Mouse (Mus musculus): Measurements from ENCODE around the gene Fgfr2.

Fgfr2 gene

DNA sequence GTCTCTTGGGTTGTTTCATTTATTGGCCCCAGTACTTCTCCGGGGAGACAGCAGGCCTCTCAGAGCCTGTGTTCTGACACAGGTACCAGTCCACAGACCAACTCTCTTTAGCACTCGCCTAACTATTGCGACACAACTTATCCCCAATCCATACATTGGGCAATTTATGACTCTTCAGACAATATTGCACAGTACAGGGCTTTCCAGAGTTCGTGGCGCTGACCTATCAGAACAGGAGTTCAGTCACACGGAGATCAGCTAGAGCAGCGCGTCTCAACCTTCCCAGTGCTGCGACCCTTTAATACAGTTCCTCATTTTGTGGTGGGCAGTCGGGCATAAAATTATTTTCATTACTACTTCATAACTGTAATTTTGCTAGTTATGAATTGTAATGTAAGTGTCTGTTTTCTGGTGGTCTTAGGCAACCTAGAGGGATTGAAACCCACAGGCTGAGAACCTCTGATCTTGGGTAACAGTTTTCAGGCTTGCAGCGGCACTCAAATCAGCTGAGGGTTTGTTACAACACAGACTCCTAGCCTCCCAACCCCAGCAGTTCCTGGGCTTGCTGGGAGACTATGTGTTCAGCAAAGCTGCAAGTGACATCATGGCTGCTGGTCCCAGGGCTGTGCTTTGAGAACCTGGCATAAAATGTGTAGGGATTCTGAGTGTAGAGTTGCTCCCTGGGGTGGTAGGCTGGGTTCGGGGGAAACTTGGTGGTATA is 2283.6 kb downstream of the Fgfr2 start:
- DNase-seq = no peak

DNA sequence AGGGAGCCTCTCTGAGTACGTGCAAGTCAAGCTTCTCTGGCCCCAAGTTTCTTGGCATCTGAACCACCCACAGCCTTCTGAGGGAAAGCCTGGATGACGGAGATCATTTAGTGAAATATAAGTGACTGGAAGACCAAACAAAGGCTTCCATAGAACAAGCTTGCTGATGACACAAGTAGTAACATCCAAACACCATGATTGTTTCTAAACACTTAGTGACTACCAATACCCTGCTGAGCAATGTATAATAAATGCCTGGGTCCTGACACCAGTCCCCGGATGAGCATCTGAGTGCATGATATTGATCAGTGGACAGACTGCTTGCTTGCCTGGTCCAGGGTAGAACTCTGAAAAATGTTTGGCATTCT is 2284.5 kb downstream of the Fgfr2 start:
- no peak for DNase-seq

DNA sequence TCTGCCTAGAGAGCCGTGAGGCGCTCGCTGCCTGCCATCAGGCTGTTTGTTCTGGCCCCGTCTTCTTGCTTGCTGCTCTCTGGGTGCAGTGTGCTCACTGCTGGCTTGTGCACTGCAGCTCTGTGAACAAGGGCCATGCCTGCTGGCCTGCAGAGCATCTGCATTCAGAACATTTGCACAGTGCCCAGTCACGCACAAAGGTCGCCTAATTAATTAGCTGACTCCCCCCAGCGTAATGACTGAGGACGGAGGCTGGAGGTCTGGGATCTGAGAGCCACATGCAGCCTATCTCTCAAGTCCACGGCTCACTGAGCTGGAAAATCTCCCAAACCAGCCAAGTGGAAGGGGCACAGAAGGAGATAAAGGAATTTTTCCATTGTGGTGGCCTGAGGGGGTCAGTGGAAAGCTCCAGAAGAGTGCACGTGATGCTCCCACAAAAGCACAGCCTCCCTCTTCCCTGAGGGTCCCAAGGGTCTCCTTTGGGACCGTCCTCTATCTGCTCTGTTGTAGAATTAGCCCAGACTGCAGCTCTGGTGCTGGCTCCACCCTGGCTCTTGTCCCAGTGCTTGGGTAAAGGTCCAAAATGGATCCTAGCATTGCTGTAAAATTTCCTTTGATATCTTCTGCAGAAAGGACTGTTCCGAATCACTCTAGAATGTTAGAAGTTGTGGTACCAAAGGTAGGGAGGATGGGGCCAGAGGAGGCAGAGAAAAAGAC is 2285.1 kb downstream of the Fgfr2 start:
- peak; percentile 81 for DNase-seq

DNA sequence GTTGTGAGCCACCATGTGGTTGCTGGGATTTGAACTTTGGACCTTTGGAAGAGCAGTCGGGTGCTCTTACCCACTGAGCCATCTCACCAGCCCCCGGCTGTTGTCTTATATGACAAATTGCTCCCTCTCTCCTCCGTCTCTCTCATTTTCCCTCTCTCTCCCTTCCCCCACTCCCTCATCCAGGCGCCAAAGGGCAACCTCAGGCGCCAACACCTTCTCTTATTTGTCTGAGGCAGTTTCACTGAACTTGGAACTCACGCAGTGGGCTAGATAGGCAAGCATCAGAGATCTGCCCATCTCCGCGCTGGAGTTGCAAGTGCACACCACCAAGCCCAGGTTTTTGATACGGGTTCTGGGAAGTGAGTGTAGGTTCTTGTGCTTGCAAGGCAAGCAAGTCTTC is 2287.1 kb downstream of the Fgfr2 start:
- no peak for DNase-seq

DNA sequence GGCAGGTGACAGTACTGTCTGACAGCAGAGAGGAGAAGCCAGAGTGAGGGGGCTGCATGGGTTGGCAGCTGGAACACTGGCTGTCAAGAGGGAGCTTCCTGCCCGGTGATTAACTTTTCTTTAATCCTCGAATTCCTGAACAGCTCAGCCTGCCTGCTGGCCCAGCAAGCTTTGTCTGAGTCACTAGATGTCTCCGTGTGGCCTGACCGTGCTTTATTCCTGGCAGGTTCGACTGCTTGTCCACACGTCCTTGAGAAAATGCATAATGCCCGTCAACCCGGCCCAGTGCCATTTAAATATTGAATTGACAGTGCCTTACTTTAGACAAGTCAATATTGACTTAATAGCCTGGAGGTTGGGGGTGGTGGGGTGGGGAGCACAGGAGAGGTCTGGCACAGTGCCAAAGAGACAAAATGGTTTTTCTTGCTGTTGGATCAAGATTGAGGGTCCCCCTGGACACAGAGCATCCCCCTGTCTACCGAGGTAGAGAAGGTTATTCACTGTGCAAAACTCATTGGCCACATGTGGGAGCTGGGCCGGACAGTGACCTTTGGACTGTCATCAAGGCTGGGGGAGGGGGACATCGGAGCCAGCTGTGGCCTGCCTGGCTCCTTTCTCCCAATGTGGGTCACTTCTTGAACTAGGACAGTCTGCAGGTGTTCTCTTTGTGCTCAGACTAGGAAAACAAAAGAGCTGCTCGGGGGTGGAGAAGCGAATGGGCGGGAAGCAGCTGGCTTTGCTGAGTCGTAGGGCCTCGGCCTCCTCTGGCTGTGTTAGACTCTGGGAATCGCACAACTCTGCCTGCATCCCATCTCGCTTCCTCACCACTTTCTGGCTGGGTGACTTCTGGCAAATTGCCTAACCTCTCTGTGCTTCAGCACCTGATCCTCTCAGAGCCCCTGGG is 2287.9 kb downstream of the Fgfr2 start:
- peak; percentile 34 for DNase-seq

DNA sequence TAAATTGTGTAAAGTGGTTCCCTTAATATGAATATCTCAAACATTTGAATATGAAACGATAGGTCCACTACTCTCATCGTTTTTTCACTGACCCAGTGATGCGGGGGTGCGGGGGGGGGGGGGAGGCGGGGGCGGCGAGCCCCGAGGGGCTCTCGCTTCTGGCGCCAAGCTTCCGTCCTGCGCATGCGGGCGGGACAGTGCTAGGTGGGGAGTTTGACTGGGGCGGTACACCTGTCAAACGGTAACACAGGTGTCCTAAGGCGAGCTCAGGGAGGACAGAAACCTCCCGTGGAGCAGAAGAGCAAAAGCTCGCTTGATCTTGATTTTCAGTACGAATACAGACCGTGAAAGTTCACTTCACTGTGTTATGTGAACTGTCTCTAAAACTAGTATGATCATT is 2288.9 kb downstream of the Fgfr2 start:
- no peak for DNase-seq

DNA sequence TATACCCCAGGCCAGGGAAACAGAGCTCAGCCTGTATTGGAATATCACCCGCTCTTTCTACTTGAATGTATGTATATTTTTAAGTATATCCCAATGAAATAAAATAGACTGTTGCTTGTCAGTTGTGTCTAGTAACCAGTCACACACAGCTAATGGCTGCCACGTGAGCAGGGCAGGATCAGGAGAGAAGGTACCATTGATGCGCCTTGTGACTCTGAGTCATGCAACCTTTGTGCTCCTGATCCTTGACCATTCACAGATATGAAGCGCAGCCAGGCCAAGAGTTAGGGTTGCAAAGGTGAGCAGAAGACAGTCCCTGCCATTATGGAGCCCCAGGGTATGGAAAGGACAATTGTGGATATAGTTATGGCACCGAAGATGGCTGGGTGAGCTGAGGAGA is 2291.6 kb downstream of the Fgfr2 start:
- no peak for DNase-seq

DNA sequence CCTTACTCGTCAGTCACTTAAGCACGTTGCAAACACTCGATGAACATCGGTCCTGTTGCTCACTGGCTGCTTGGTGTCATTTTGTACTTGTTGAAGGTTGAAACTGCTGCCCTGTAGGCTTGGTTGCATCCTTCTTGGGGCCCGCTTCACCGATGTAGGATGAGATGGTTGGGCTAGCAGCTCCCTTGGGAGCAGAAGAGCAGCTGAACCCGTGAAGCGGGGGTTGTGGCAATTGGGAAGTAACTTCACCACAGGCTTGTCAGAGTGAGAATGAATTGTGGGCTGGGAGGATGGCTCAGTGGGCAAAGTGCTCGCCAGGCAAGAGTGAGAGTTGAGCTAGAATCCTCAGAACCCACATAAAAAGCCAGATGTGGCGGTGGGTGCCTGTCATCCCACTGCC is 2294.7 kb downstream of the Fgfr2 start:
- DNase-seq = no peak

DNA sequence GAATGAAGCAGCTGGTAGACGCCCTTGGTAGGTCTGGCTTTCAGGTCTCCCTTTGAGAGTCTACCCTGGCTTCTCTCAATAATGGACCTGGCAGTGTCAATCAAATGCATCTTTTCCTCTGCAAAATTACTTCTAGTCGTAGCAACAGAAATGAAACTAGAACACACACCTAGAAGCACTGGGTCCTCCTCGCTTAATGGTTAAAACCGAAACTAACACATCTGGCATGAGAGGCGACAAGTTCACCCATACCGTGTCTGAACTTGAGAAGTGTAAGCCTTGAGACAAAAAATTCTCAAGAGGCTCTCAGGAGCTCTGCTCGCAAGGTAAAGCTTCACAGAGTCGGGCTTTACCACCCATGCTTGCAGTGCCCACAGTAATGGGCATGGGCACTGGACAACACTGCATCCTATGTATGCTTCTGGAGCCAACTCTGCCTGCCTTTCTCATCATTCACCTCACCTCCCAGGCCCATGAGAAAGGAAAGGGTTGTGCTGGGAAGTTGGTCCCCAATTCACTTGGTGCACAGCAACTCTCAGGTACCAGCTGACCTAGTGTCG is 2295.2 kb downstream of the Fgfr2 start:
- DNase-seq = no peak

DNA sequence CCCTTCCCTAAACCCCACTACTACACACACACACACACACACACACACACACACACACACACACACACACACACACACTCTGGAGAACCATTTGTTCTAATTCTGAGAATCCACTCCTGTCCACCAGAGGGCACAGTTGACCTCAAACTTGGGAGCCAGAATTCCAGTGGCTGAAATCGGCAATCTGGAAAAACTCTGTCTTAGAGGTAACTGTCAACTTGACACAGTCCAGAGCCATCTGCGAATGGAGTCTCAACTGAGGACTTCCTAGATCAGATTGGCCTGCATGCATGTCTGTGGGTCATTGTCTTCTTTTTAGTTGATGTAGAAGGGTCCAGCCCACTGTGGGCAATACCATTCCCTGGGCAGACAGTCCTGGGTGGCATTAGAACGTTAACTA is 2295.7 kb downstream of the Fgfr2 start:
- DNase-seq = peak; percentile 50

DNA sequence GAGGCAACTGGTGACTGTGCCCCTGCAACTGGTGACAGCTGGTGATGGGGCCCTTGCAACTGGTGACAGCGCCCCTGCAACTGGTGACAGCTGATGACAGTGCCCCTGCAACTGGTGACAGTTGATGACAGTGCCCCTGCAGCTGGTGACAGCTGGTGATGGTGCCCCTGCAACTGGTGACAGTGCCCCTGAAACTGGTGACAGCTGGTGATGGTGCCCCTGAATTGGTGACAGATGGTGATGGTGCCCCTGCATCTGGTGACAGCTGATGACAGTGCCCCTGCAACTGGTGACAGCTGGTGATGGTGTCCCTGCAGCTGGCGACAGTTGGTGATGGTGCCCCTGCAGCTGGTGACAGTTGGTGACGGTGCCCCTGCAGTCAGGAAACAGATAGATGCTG is 2296.8 kb downstream of the Fgfr2 start:
- no peak for DNase-seq

DNA sequence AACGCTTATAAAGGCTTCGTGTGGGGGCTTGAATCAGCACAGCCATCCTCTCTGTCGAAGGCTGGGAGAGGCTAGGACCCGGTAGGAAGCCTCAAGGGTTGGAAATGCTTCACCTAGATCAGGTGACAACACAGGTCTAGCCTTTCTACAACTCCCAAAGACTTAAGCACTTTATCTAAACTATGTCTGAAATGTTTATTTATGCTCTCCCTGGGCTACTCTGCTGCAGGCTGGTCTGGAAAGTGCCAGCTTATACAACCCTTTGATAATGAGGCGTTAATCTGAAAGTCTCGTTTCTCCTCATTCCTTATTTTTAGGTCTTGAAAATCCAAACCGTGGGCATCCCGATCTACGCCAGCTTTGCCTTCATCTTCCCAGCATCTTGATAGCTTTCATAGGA is 2299.2 kb downstream of the Fgfr2 start:
- DNase-seq = no peak

DNA sequence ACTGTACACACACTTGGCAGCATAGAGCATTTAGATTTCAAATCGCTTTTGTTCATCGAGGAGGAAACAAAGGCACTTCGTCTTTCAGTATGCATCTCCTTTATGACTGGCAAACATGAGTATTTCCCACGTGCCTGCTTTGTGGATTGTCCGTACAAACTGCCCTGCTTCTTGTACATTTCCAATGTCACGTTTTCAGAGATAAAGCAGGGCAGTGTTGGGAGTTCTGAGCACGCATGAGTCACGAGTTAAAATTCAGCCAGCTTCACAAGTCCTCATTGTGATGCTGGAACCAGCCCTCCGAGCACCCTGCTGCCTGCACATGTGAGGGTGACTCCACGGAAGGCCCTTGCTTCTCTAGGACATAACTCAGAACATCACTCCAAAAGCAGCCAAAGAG is 2303.5 kb downstream of the Fgfr2 start:
- DNase-seq = no peak

DNA sequence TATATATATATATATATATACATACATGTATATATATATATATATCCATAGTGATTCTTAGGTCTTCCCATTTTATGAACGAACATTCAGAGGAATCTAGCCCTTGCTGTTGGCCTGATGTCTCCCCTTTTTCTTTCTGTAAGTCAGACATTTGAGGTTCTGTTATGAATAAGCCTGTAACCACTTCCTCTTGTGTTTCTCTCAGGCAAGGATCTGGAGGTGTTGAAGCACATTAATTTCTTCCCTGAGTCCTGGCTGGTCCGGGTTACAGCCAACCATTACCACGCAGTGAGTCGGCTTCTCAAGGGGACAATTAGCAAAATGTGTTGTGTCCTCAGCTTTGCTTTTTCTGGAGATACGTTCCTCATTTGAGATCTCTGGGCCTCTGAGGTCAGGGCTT is 2304.3 kb downstream of the Fgfr2 start:
- DNase-seq = no peak

DNA sequence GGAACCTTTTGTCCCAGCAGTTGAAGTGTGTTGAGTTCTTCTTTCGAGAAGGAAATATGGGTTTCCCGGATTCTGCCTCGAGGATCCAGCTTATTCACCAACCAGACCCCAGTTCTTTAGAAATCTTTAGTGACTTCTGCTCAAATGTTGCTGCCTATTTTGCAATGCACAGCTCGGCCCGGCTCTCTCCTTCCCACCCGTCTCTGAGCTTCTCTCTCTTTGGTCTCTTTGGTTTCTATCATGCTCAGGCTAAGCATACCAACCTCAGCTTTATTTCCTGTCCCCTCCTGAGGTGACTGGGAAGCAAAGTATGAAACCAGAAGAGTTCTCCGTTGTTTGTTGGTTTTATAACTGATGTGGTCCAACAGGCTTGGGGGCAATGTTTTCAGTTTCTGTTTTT is 2306.9 kb downstream of the Fgfr2 start:
- DNase-seq = no peak

DNA sequence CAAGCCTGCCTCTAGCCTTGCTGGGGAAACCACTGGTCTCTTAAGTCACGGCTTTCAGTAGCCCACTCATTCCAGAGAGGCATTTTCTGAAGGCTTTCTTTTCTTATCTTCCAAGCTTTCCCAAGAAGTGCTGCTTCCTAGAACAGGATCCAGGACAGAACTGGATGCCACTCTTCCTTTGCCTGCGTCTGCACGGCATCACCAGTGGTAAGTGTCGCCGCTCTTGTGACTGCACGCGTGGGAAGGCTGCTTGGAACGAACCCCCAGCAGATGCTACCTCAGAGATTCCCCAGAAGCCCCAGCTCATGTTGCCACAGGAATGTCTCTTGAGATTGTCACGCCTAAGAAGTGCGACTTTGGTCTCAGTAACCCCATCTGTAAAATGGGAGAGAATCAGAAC is 2307.5 kb downstream of the Fgfr2 start:
- no peak for DNase-seq

DNA sequence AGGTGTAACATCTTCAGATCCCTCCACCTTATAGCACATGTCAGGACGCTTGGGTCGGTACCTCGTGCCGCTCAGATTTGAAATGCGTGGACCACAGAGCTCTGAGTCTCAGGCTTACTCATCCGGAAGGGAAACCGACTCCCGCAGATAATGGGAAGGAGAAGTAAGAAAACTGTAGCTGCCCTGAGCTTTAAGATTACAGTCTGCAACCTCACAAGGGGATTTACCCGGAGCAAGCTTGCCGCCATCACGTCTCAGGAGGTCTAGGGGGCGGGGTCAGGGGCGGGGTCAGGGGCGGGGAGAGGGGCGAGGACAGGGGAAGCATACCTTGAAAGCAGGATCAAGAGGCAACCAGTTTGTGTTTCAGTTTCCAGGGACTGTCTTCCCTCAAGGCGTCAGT is 2310.7 kb downstream of the Fgfr2 start:
- DNase-seq = no peak

DNA sequence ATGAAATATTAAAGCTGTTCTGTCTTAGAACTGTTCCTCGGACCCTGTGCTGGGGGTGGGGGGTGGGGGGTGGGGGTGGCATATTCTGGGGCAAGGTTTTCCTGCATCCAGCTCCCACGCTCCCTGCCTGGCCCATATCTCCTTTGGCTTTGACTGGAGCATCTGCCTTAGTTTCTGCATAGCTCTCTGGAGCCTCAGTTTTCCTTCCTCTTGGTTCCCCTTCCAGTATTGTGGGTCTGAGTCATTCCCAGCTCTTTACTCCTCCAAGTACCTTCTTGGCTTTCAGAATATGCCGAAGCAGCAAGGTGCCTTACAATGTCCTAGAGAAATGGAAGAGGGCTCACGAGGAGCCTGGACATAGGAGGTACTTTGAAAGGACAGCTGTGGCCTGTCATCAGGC is 2312.9 kb downstream of the Fgfr2 start:
- DNase-seq = no peak

DNA sequence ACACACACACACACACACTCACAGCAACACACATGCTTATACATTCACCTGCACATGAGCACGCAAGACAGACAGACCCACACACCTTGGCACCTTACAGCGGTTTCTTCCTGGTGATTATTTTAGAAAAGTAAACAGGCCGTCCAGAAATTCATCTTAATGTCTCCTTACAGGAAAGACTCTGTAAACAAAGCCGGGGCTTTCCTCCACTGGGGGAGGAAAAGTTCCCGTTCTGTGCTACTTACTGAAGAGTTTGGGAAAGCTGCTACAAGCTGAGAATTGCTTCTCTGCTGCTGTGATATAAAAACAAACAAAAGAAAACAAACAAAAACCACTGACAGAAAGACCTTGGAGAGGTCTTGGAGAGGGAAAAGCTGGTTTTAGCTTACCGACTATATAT is 2314.5 kb downstream of the Fgfr2 start:
- no peak for DNase-seq

DNA sequence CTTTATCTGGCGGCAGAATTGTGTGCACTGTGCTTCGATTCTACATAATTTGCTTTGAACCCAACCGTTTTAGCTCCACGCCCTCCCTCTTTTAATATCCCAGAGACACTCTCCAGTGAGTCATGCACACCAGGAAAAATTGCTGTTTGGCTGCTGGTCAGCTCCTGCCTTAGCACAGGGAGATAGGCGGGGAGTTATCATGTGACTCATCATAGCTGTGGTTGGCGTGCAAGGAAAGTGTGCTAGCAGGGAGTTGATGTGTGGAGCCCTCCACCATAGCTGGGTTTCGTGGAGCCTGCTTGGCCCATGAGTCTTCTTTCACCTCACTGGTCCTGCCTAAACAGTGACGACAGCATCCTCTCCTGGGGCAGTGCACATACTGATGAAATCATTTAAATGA is 2315.4 kb downstream of the Fgfr2 start:
- DNase-seq = no peak

DNA sequence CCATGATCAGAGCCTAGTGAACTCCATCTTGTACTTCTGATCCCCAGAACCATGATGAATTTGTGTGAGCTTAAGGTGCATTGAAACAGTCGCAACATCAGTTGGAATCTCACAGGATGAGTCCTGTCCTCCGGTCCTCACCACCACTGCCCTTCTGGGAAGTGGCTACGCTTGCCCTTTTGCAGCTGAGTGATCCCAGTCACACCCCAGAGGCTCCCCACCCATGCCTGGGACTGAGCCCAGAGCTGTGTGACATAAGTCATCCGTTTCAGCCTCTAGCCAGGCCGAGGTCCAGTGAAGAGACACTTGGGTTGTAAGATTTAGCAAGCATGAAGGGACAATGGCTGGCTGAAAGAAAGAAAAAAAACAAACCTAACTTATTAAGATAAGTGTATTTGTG is 2318.2 kb downstream of the Fgfr2 start:
- DNase-seq = no peak

DNA sequence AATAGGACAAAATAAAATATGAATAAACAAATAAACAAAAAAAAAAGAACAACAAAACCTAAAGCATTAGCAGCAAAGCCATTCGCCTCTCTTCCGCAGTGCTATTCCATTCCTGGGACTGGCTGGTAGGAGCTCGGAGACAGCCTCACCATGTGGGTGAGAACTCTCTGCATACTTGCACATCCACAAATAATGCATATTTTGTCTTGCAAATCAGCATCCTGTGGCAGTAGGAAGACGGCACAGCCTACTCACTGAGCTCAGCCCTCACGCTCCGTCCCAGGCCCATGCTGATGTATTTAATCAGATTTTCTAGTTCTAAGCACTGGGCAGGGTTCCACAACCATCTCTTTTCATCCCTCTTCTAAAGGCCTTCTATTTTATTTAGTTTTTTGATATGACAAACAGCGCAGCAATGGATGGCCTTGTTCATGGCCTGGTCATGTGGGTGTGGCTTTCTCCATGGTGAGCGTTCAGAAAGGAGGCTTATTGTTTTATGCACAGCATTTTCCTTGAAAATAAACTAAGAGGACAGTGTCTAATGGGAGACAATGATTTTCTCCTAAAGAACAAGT is 2319.8 kb downstream of the Fgfr2 start:
- no peak for DNase-seq

DNA sequence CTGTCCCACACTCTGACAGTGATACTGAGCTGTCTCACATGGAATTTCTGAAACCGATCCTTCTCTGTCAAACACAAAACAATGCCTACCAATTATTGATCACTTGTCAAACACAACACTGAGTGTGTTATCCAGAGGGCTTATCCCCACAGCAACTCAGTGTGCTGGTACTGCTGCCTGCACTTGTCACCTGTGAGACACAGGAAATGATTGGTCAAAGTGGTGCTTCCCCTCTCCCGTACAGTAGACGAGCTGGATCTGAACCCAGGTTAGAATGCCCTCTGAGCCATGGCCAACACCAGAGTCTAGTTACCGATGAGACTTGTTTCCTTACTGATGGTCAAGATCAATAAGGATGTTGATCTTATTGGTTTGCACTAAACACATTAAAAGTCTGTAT is 2321.3 kb downstream of the Fgfr2 start:
- no peak for DNase-seq

All from cerebellum, adult 11 months (tissue).